In the genomic region with DNA sequence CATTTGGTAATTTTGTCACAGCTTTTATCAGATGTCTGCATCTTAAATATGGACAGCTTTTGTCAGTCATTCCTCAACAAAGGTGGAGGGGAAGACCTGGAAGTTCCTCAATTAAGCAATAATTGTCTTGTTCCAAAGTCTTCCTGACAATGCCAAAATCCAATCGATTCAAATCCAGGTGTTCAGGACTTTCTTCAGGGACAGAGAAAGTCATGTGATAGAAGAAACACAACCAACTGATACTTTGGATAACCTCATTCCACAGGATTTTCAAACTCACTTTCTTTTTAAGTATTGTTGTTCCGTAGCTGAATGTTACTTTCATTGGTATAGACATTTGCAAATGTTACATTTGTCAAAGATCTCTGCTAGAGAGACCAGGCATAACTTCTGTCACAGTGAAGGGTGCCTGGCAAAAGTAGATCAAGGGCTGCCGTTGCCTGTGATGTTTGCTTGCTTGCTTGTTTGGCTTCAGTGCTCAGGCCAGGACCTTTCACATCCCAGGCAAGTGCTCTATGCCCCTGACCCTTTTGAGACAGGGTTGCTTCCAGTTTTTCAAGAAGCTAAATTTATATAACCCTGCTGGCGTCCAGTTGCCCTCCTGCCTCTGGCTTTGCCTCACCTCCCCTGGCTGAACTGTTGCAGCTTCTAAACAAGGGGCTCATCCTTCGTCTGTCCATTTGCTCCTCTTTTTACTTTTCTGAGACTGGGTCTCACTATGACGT, we compare ENCODE assay signal across 17 mouse cellular contexts.
"Had no signal": no experiment of that assay in that cellular context is flagged by ENCODE, and none has a peak within 500 bp of the region (broad histone marks: within the 10 kb centered on the region; RNA-seq: fewer than 3 reads in every experiment).

No protein-coding gene starts in this region.

- ATAC-seq: intestine, embryonic 15.5 days; midbrain, embryonic 15.5 days had no signal

- H3K9me3 ChIP-seq: intestine, embryonic 15.5 days; kidney, embryonic 15.5 days; limb, embryonic 12.5 days; lung, embryonic 15.5 days; megakaryocyte, embryonic 14.5 days; midbrain, embryonic 15.5 days; neural tube, embryonic 12.5 days; stomach, embryonic 15.5 days had no signal

- H3K4me1 ChIP-seq: intestine, embryonic 15.5 days; lung, embryonic 15.5 days; midbrain, embryonic 15.5 days; stomach, embryonic 15.5 days had no signal

- DNase-seq: kidney, adult 2 months; kidney, postnatal 25 days; lung, postnatal 14 days; retina, postnatal 1 day; thymus, adult 2 months; thymus, postnatal 25 days had no signal

- H3K4me3 ChIP-seq: intestine, embryonic 15.5 days; kidney, embryonic 15.5 days; limb, embryonic 12.5 days; lung, embryonic 15.5 days; megakaryocyte, embryonic 14.5 days; midbrain, embryonic 15.5 days; neural tube, embryonic 12.5 days; stomach, embryonic 15.5 days had no signal

- H3K36me3 ChIP-seq: intestine, embryonic 15.5 days; kidney, embryonic 15.5 days; limb, embryonic 12.5 days; lung, embryonic 15.5 days; midbrain, embryonic 15.5 days; neural tube, embryonic 12.5 days; stomach, embryonic 15.5 days had no signal

- H3K9ac ChIP-seq: intestine, embryonic 15.5 days; kidney, embryonic 15.5 days; limb, embryonic 12.5 days; liver, embryonic 14.5 days; lung, embryonic 15.5 days; midbrain, embryonic 15.5 days; neural tube, embryonic 12.5 days; stomach, embryonic 15.5 days had no signal

- H3K27ac ChIP-seq: intestine, embryonic 15.5 days; kidney, embryonic 15.5 days; limb, embryonic 12.5 days; liver, embryonic 14.5 days; lung, embryonic 15.5 days; macrophage; midbrain, embryonic 15.5 days; neural tube, embryonic 12.5 days; stomach, embryonic 15.5 days had no signal

- H3K4me2 ChIP-seq: intestine, embryonic 15.5 days; kidney, embryonic 15.5 days; limb, embryonic 12.5 days; lung, embryonic 15.5 days; midbrain, embryonic 11.5 days; midbrain, embryonic 15.5 days; neural tube, embryonic 12.5 days; stomach, embryonic 15.5 days had no signal

- H3K27me3 ChIP-seq: intestine, embryonic 15.5 days; lung, embryonic 15.5 days; neural tube, embryonic 12.5 days had no signal
